Mouse (Mus musculus) spleen, embryonic (tissue): ENCODE measurements around the gene Trim62.

ENCODE experiments used
- CTCF ChIA-PET: fragments of 350-600 bp; sonication (Branson Sonifier 250); formaldehyde crosslinking; loops from one replicate; lab custom pipeline; 2022; lab: Charles Lee

The Trim62 gene

GRCm38 (mm10) chr4:128957155-128957911, 74.0 kb downstream of the Trim62 start:
- CTCF ChIA-PET: interaction anchor here (1.0 kb wide), 1 partner anchor 125 kb away, joined by 3 read pairs; no protein-coding TSS in a partner anchor

DNA sequence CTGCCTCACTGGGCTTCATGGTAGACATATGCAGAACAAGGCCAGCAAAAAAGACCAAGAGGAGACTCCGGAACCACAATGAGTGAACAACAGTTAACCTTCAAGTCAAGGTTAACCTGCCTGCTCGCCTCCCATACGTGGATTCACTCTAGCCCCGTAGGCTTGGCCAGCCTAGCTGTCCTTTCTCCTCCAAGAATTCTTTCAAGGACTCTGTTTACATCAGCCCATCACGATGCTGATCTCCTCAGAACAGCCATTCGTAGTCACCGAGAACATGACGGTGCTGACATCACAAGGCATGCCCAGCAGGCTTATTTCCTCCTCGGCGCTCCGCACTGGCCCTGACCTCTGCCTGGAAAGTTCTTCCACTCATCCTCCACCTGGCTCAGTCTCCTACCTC, 74.8 kb downstream of the Trim62 start:
- CTCF ChIA-PET: interaction anchor here (1.0 kb wide), 1 partner anchor 125 kb away, joined by 3 read pairs; no protein-coding TSS in a partner anchor

- CTCF ChIA-PET: interaction anchor here (0.6 kb wide), 1 partner anchor 39 kb away, joined by 4 read pairs; no protein-coding TSS in a partner anchor
These were observed 75.5 kb downstream of the Trim62 start for GRCm38 (mm10) chr4:128958849-128959248.

DNA sequence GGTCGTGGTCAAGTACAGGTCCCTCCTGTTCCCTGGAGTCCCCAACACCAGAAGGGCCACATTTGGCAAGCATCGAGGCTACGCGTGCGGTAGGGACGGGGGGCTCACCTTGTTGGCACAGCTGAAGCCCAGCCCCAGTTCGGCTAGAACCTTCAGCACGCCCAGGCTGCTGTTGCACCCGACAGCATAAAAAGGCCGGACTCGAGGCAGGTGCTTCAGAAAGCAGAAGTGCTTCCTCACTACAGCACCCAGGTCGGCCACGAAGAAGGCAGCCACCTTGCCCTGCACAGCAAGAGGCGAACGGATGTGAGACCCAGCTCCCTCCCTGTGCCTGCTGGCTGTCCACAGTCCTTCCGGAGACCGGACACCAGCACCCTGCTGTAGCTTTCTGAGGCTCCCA, 76.3 kb downstream of the Trim62 start:
- CTCF ChIA-PET: interaction anchor here (0.6 kb wide), 1 partner anchor 38 kb away, joined by 4 read pairs; no protein-coding TSS in a partner anchor
